Mouse (Mus musculus) embryonic fibroblast, embryonic 13.5 days (primary cell): ENCODE results near the gene Sumo2.

Source experiments
- CTCF ChIP-seq: IDR thresholded peaks from 2 replicates; pipeline ENCODE4 v1.5.1; 2011; ENCODE audit warnings: mild to moderate bottlenecking, control low read depth, low read length, moderate library complexity, borderline replicate concordance; ENCODE audit not compliant: insufficient read depth
- POLR2A ChIP-seq: IDR thresholded peaks from 2 replicates; pipeline ENCODE4 v1.6.1; 2011; ENCODE audit warnings: low read depth, mild to moderate bottlenecking, control low read depth, low read length, moderate library complexity

DNA sequence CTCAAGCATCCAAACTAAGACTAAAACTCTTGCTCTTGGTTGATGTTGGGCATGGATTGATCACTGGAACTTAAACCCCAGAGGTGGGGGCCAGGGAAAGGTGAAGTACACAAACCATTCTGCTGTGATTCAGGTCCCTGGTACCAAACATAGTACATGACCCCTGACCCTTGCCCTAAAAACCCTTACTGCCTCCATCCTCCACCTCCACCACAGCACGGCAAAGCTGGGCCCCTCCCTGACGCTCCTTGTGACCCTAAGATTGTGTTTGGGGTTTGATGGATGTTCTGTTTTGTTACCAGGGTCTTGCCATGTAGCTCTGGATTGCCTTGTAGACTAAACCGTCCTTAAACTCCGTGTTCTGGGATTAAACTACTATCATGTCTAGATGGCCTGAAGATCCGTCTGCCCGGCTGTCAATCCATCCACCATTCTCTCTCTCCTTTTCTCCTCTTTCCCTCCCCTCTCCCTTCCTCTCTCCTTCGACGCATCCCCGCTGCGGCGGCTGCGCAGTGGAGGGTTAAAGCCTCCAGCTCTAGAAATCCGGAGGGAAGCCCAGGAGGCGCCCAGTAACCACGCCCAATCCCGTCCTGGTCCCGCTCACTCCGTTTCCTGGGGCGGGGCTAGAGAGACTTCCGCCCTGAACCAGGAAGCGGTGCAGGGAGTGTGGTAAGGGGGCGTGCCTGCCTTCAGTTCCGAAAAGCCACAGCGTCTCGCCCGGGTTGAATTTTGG, 60.9 kb downstream of the Sumo2 start, which contains the start of gene Armc7:
- TF ChIP-seq CTCF = no peak
- peak; percentile 94 for TF ChIP-seq POLR2A
